Mouse (Mus musculus) cerebellum, adult 9-11 months (tissue): Measurements from ENCODE around the gene Cacnb1.

Source experiments
- DNase-seq: peaks from one replicate; pipeline ENCODE4 v3.0.0; 2022

Cacnb1 gene

GRCm38 (mm10) chr11:97985727-97986677 is 36.8 kb downstream of the Cacnb1 start, which contains the start of gene Plxdc1:
Gene Plxdc1 (minus strand): TSS chr11:97986444.
- DNase-seq = no peak

GRCm38 (mm10) chr11:97983983-97984382 is 38.9 kb downstream of the Cacnb1 start:
- DNase-seq = no peak

- DNase-seq = no peak
Observed at GRCm38 (mm10) chr11:97983506-97983905, 39.3 kb downstream of the Cacnb1 start.

- no peak for DNase-seq
Observed at GRCm38 (mm10) chr11:97982721-97983120, 40.1 kb downstream of the Cacnb1 start.

GRCm38 (mm10) chr11:97980531-97980966 is 42.3 kb downstream of the Cacnb1 start:
- DNase-seq = no peak

- no peak for DNase-seq
Observed at GRCm38 (mm10) chr11:97979824-97980495, 42.9 kb downstream of the Cacnb1 start.

GRCm38 (mm10) chr11:97978392-97978791 is 44.4 kb downstream of the Cacnb1 start:
- no peak for DNase-seq

- no peak for DNase-seq
Observed at GRCm38 (mm10) chr11:97977797-97978196, 45.0 kb downstream of the Cacnb1 start.

GRCm38 (mm10) chr11:97974746-97975145 is 48.1 kb downstream of the Cacnb1 start:
- no peak for DNase-seq

GRCm38 (mm10) chr11:97974141-97974540 is 48.7 kb downstream of the Cacnb1 start:
- DNase-seq = no peak

GRCm38 (mm10) chr11:97972434-97972833 is 50.4 kb downstream of the Cacnb1 start:
- no peak for DNase-seq

- peak; percentile 42 for DNase-seq
Observed at GRCm38 (mm10) chr11:97971232-97971631, 51.6 kb downstream of the Cacnb1 start.

- DNase-seq = no peak
Observed at GRCm38 (mm10) chr11:97970771-97971170, 52.1 kb downstream of the Cacnb1 start.

GRCm38 (mm10) chr11:97968385-97968784 is 54.4 kb downstream of the Cacnb1 start:
- DNase-seq = no peak

- peak; percentile 59 for DNase-seq
Observed at GRCm38 (mm10) chr11:97967114-97967513, 55.7 kb downstream of the Cacnb1 start.

GRCm38 (mm10) chr11:97960907-97961306 is 61.9 kb downstream of the Cacnb1 start:
- peak; percentile 53 for DNase-seq

- DNase-seq = no peak
Observed at GRCm38 (mm10) chr11:97959300-97959680, 63.5 kb downstream of the Cacnb1 start.

GRCm38 (mm10) chr11:97958641-97959299 is 64.1 kb downstream of the Cacnb1 start:
- no peak for DNase-seq

- DNase-seq = peak; percentile 86
Observed at GRCm38 (mm10) chr11:97956905-97957560, 65.8 kb downstream of the Cacnb1 start.

GRCm38 (mm10) chr11:97955915-97956314 is 66.9 kb downstream of the Cacnb1 start:
- no peak for DNase-seq

GRCm38 (mm10) chr11:97955146-97955902 is 67.5 kb downstream of the Cacnb1 start:
- no peak for DNase-seq
